Mouse (Mus musculus) kidney, adult 2 months (tissue): Measurements from ENCODE around the gene Nrcam. TPM values are rescaled to one million over a fixed set of nuclear protein-coding genes. Genes with fewer than 3 reads are reported as not detected.

Experiments
- DNase-seq: peaks from one replicate; pipeline ENCODE4 v3.0.0; 2021
- H3K27ac ChIP-seq: fragments of 200-500 bp; 2 replicates; pipeline ENCODE4 v1.5.1; 2012; ENCODE audit warnings: low read depth, low read length, control low read depth, inconsistent platforms; ENCODE audit not compliant: insufficient read depth
- H3K27me3 ChIP-seq: fragments of 200-500 bp; replicated peaks from 2 replicates; pipeline ENCODE4 v1.6.1; 2012; ENCODE audit warnings: mild to moderate bottlenecking, moderate library complexity, low read length, inconsistent platforms; ENCODE audit not compliant: control insufficient read depth, insufficient read depth
- H3K36me3 ChIP-seq: fragments of 200-500 bp; 2 replicates; pipeline ENCODE4 v1.6.1; 2012; ENCODE audit warnings: mild to moderate bottlenecking, moderate library complexity, low read length, inconsistent platforms; ENCODE audit not compliant: control insufficient read depth, insufficient read depth
- H3K4me1 ChIP-seq: fragments of 200-500 bp; 2 replicates; pipeline ENCODE4 v1.6.1; 2011; ENCODE audit warnings: low read length; ENCODE audit not compliant: control insufficient read depth, insufficient read depth
- H3K4me3 ChIP-seq: fragments of 200-500 bp; 2 replicates; pipeline ENCODE4 v1.5.1; 2011; ENCODE audit warnings: mild to moderate bottlenecking, low read depth, low read length, control low read depth; ENCODE audit not compliant: insufficient read depth
- CTCF ChIP-seq: fragments of 200-500 bp; conservative IDR thresholded peaks from 2 replicates; pipeline ENCODE4 v1.5.1; 2011; ENCODE audit warnings: low read depth, mild to moderate bottlenecking, control low read depth, low read length, moderate library complexity, mixed read lengths; ENCODE audit not compliant: insufficient read depth, insufficient read length
- POLR2A ChIP-seq: fragments of 200-500 bp; IDR thresholded peaks from one replicate; pipeline ENCODE4 v1.6.1; 2011; ENCODE audit warnings: low read depth, low read length, control low read depth
- WGBS: fragments of 180-500 bp; shearing (Covaris S2); methylation state at CpG from one replicate; pipeline ENCODE4 v1.1.7; 2018; 5-methylcytosine and 5-hydroxymethylcytosine counted together
- polyA plus RNA-seq: library from polyadenylated mRNA; depleted of rRNA; stranded (reverse); fragments of >200 nt; gene quantifications from 2 replicates; pipeline ENCODE4 v1.2.3, GENCODE M21; 2012

Gene Nrcam
- polyA plus RNA-seq, 1 experiment, result 0.59 TPM

DNA sequence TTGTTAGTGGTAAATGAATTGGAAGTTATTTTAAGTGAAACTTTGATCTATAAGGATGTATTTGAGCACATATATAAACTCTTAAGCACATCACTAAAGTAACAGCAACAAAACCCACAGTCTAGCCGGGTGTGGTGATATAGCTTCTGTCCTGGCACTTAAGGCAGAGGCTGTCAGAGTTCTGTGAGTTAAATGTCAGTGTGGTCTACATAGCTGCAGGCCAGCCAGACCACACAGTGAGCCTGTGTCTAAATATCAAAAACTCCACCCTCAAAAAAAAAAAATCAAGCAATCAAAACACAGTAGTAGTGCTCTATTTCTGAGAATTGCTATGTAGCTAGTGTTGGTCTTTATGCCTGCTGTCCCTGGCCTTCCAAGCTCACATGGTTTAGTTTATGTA is 59.5 kb downstream of the Nrcam start:
- DNase-seq, result no peak
- H3K27me3 ChIP-seq, result no peaks in the 10 kb centered on the region
- WGBS, result 79% methylated on average over 1 of the region's 1 CpGs
- TF ChIP-seq CTCF (no peak), POLR2A (no peak)
- no peak overlapping the region for H3K4me3 ChIP-seq
- H3K36me3 ChIP-seq, result no peaks in the 10 kb centered on the region
- H3K4me1 ChIP-seq, result no peaks in the 10 kb centered on the region
- H3K27ac ChIP-seq, result no peak overlapping the region

GRCm38 (mm10) chr12:44390391-44391137 is 61.9 kb downstream of the Nrcam start:
- no peak for DNase-seq
- H3K27me3 ChIP-seq, result no peaks in the 10 kb centered on the region
- H3K4me3 ChIP-seq, result no peak overlapping the region
- H3K36me3 ChIP-seq, result no peaks in the 10 kb centered on the region
- H3K4me1 ChIP-seq, result 0 out of 2 replicates have a peak, but pooled peaks cover 4% of the 10 kb centered on the region
- no peak for TF ChIP-seq CTCF
- TF ChIP-seq POLR2A, result no peak
- 84% methylated on average over 5 of the region's 5 CpGs for WGBS
- no peak overlapping the region for H3K27ac ChIP-seq

DNA sequence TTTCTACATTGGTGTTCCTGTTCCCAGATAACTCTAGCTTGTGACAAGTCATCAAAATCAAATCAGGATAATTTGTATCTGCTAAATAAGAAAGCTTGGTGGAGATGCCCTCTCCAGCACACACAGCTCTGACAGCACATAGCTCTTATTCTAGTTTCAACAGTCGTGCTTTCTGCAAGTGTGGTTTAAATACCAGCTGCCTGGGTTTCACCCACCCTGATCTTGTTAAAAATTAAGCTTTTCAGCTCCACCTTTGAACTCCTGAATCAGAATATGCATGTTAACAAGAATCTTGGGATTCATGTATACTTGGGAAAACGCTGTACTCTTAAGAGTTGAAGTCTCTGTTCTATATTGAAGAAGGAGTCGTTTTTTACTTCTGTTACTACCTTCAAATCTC is 66.2 kb downstream of the Nrcam start:
- no peak overlapping the region for H3K4me3 ChIP-seq
- peak; percentile 80 for DNase-seq
- 0 out of 2 replicates have a peak, but pooled peaks cover 4% of the 10 kb centered on the region for H3K4me1 ChIP-seq
- H3K36me3 ChIP-seq, result no peaks in the 10 kb centered on the region
- TF ChIP-seq POLR2A (no peak), CTCF (no peak)
- no peaks in the 10 kb centered on the region for H3K27me3 ChIP-seq
- WGBS, result 38% methylated on average over 3 of the region's 3 CpGs
- no peak overlapping the region for H3K27ac ChIP-seq

- WGBS, result 35% methylated on average over 5 of the region's 5 CpGs
- Histone ChIP-seq H3K4me3 (no peak overlapping the region), H3K27me3 (no peaks in the 10 kb centered on the region), H3K36me3 (no peaks in the 10 kb centered on the region), H3K27ac (no peak overlapping the region), H3K4me1 (0 out of 2 replicates have a peak, but pooled peaks cover 4% of the 10 kb centered on the region)
- no peak for TF ChIP-seq POLR2A
- TF ChIP-seq CTCF, result no peak
- DNase-seq, result no peak
Observed at GRCm38 (mm10) chr12:44397782-44398181, 69.1 kb downstream of the Nrcam start.

- no peak for TF ChIP-seq CTCF
- TF ChIP-seq POLR2A, result no peak
- DNase-seq, result no peak
- H3K36me3 ChIP-seq, result no peaks in the 10 kb centered on the region
- 91% methylated on average over 1 of the region's 1 CpGs for WGBS
- H3K27me3 ChIP-seq, result no peaks in the 10 kb centered on the region
- H3K27ac ChIP-seq, result no peak overlapping the region
- H3K4me1 ChIP-seq, result no peaks in the 10 kb centered on the region
- no peak overlapping the region for H3K4me3 ChIP-seq
Observed at GRCm38 (mm10) chr12:44402134-44402533, 73.4 kb downstream of the Nrcam start.

GRCm38 (mm10) chr12:44403270-44403669 is 74.6 kb downstream of the Nrcam start:
- Histone ChIP-seq H3K27ac (no peak overlapping the region), H3K27me3 (no peaks in the 10 kb centered on the region), H3K36me3 (no peaks in the 10 kb centered on the region), H3K4me1 (no peaks in the 10 kb centered on the region), H3K4me3 (no peak overlapping the region)
- 88% methylated on average over 1 of the region's 1 CpGs for WGBS
- no peak for DNase-seq
- TF ChIP-seq CTCF, result no peak
- TF ChIP-seq POLR2A, result no peak

DNA sequence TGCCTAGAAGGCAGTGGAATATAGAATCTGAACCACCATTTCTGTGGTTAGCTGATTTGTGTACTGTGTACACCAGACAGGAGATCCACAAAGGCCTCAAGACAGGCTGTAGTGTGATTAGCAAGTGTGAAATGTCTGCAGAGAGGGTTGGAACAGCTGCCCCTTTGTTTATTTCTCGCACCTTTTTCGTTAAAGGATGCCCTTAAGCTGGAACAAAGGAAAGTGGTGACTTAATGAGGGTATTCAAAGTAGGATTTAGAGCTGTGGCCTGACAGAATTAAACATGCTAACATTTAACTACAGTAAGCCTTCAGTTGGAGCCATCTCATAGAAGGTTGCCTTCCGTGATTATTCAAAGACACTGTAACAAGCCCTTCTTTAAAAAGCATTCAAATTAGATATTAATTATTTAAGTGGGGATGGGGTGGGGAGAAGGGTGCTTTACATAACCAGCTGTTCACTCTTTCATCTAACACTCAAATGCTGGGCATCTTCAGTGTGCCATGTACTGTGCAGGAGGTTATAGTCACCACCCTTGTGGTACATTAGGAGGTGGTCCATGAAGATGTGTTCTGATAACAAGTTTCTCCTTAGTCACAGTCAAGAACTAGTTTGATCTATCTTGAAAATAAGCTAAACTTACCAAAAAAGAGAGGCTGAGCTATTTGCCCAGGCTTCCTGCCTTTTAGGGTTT is 75.2 kb downstream of the Nrcam start:
- Histone ChIP-seq H3K27ac (no peak overlapping the region), H3K27me3 (no peaks in the 10 kb centered on the region), H3K36me3 (no peaks in the 10 kb centered on the region), H3K4me3 (no peak overlapping the region), H3K4me1 (no peaks in the 10 kb centered on the region)
- no peak for TF ChIP-seq CTCF
- no peak for TF ChIP-seq POLR2A
- no peak for DNase-seq
- WGBS, result 69% methylated on average over 3 of the region's 3 CpGs
